Comparison of ENCODE assay signal across 8 mouse cellular contexts in the genomic region with DNA sequence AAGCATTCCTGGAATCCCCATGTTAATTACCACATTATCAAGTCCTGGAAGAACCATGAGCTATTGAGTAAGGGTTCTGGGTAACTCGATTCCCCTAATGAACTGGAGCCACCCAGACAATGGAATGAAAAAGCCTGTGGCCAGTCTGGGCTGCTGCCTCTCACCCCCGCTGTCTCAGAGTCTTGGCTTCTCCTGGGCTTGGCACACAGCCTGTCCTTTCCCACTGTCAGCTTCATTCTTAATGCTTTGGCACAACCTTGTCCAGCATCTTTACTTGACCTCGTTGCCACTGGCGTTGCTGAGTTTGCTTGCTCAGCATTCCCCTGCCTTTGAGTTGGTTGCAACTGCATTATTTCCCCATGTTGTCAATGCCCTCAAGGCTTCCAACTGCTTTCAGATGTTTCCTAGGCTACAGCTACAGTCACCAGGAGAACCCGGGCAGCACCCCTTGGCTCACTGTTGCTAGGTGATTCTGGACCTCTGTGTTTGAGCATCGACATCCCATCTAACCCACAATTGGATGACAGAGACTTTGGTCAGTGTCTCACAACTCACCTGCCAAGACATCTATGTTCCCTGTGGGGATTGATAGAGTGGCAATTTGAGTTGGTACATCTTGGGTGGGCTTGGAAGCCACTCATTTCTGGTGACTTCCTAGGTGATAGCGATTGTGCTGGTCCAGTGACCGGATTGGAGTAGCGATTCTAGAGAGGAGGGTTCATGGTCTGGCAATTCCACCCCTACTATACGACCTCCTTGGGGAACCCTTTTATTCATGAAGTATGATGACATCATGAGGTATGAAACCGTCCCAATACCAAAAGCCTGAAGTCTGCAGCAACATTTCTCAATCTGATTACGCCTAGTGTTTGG.
DNase-seq lines count a peak whose midpoint lies in the region; ATAC-seq and TF ChIP-seq lines count a peak whose summit lies in the region.

No protein-coding gene starts in this region.

- no peak for TF ChIP-seq CTCF in heart, adult 2 months (IDR thresholded peaks at IDR 0.05)
- TF ChIP-seq CTCF in thymus, adult 2 months (IDR thresholded peaks at IDR 0.05; ENCODE audit: borderline replicate concordance, control insufficient read depth, extremely low read depth, insufficient read depth, low read length, poor library complexity) = no peak

- H3K27ac ChIP-seq in heart, adult 2 months = no peak overlapping the region
- H3K27ac ChIP-seq in thymus, adult 2 months (ENCODE audit: control insufficient read depth, insufficient read depth, low read length) = no peak overlapping the region

- intact Hi-C loops in heart, adult 2 months (cut with DNase I) = no loop called here

- no peak for TF ChIP-seq POLR2A in heart, adult 2 months (IDR thresholded peaks at IDR 0.05; ENCODE audit: insufficient read depth, low read depth, low read length)
- no peak for TF ChIP-seq POLR2A in thymus, adult 2 months (IDR thresholded peaks at IDR 0.05; ENCODE audit: control insufficient read depth, extremely low read depth, insufficient read depth, low read length, poor library complexity)

- TF ChIP-seq EP300 in heart, adult 2 months (IDR thresholded peaks at IDR 0.05; ENCODE audit: insufficient read depth, low read depth, low read length) = 0 out of 2 replicates have a peak, but pooled peaks have one; percentile 13

- H3K79me2 ChIP-seq in heart, adult 2 months (replicated peaks; ENCODE audit: control insufficient read depth, insufficient read depth, low read length) = no peaks in the 10 kb centered on the region; the same call in 1 of the 2 replicates

- no peaks in the 10 kb centered on the region for H3K27me3 ChIP-seq in heart, adult 2 months (ENCODE audit: control insufficient read depth, insufficient read depth, low read length)
- H3K27me3 ChIP-seq in thymus, adult 2 months (ENCODE audit: control insufficient read depth, insufficient read depth, low read length) = no peaks in the 10 kb centered on the region

- H3K9ac ChIP-seq in heart, adult 2 months (ENCODE audit: low read depth, low read length) = no peak overlapping the region

- 67% methylated on average over 12 of the region's 12 CpGs for WGBS in heart, adult 2 months
- WGBS in thymus, adult 2 months = 94% methylated on average over 12 of the region's 12 CpGs

- no peak for ATAC-seq in megakaryocyte, adult 5-6 weeks (ENCODE audit: poor library complexity, severe bottlenecking)

- no peak overlapping the region for H3K4me3 ChIP-seq in heart, adult 2 months
- no peak overlapping the region for H3K4me3 ChIP-seq in thymus, adult 2 months (ENCODE audit: control insufficient read depth, insufficient read depth, low read length)

- peak; percentile 59 for DNase-seq in layer of hippocampus, adult 11-12 months (ENCODE audit: low spot score)
- DNase-seq in layer of hippocampus, adult 9-10 months (ENCODE audit: low spot score) = no peak
- DNase-seq in cerebellum, adult 11-12 months = peak; percentile 77
- DNase-seq in heart, adult 2 months = peak; percentile 47 to 69
- DNase-seq in layer of hippocampus, postnatal 14 days (ENCODE audit: low spot score in 2 of 2) = peak; percentile 32 to 66
- DNase-seq in spleen, postnatal 4 days (ENCODE audit: low spot score in 2 of 2) = no peak
- DNase-seq in thymus, adult 2 months = no peak

- peaks cover 12% of the 10 kb centered on the region for H3K4me1 ChIP-seq in heart, adult 2 months (ENCODE audit: control insufficient read depth, insufficient read depth, low read length)
- H3K4me1 ChIP-seq in thymus, adult 2 months (replicated peaks; ENCODE audit: control insufficient read depth, insufficient read depth, low read length) = no peaks in the 10 kb centered on the region

- peaks cover 9% of the 10 kb centered on the region for H3K36me3 ChIP-seq in heart, adult 2 months (ENCODE audit: control insufficient read depth, insufficient read depth, low read length)
- H3K36me3 ChIP-seq in thymus, adult 2 months (ENCODE audit: control insufficient read depth, insufficient read depth, low read length) = no peaks in the 10 kb centered on the region

Comparison
In these comparisons a context has a peak if more than half of its experiments do, and no peak if none do; other contexts are left out.
1. DNase-seq: peak in layer of hippocampus, adult 11-12 months (single experiment), cerebellum, adult 11-12 months (single experiment), heart, adult 2 months (2 of 2) and layer of hippocampus, postnatal 14 days (2 of 2); none in layer of hippocampus, adult 9-10 months (single experiment), spleen, postnatal 4 days (0 of 2) and thymus, adult 2 months (single experiment).